Mouse (Mus musculus) left cerebral cortex, adult 11 months (tissue): ENCODE results near the gene Snx9.

Source experiments
- DNase-seq: peaks from one replicate; pipeline ENCODE4 v3.0.0; 2022; ENCODE audit warnings: low spot score

Snx9 gene

GRCm38 (mm10) chr17:5841128-5841942, at the start of gene Snx9:
Gene Snx9, plus strand, starts transcription at chr17:5841329.
- DNase-seq, result peak; percentile 23

DNA sequence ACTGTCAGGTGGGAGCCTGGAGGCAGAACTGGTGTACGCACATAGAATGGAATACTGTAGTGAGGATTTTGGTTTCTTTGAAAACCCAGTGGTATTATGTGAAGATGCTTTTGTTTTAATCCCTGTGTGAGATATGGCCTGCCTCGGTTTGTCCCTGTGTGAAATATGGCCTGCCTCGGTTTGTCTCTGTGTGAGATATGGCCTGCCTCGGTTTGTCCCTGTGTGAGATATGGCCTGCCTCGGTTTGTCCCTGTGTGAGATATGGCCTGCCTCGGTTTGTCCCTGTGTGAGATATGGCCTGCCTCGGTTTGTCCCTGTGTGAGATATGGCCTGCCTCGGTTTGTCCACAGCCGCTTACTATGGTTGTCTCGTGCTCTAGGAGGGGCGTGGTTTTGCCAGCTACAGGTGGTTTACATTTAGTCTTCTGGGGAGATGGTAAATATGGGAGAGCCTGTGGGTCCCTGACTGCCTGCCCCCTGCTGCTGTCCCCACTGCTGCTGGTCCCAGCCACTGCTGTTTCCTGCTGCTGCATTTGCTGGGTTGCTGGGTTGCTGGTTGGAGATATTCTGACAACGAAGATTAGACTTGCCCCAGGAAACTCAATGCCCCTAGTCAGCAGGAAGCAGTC, 48.9 kb upstream of the Snx9 start:
- no peak for DNase-seq

GRCm38 (mm10) chr17:5793593-5793992, 47.5 kb upstream of the Snx9 start:
- DNase-seq, result no peak

- no peak for DNase-seq
These were observed 46.9 kb upstream of the Snx9 start for GRCm38 (mm10) chr17:5794276-5794675.

DNA sequence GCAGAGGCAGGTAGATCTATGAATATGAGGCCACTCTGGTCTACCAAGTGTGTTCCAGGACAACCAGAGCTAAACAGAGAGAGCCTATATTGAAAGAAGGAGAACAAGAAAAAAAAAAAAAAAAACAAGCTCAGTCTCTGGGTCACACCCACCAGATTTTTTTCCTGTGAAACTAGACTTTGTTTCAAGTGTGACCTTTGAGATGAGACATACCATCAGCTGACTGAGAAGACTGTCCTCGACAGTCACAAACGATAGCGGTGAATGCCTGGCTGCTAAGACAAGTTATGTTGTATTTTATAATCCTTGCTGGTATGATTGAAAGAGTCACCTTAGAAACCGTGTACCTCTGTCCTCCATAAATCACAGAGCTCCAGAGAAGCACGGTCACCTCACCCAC, 45.8 kb upstream of the Snx9 start:
- DNase-seq, result no peak

DNA sequence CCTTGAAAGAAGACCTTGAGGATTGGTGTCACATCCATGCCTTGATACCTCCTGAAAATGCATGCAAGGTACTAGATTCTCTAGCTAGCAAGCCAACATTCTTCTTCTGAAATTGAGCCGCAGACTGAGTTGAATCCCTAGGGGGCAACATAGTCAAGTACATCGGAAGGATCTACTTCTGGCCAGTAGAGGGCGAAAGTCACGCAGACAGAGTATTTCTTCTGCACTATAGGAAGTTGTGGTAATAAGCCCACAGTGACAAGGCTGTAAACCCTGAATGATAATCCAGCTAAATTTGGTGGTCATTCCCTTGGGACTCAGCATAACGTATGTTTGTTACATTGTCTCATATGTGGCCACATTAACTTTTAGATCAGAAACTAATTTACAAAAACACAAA, 45.3 kb upstream of the Snx9 start:
- DNase-seq, result peak; percentile 80

DNA sequence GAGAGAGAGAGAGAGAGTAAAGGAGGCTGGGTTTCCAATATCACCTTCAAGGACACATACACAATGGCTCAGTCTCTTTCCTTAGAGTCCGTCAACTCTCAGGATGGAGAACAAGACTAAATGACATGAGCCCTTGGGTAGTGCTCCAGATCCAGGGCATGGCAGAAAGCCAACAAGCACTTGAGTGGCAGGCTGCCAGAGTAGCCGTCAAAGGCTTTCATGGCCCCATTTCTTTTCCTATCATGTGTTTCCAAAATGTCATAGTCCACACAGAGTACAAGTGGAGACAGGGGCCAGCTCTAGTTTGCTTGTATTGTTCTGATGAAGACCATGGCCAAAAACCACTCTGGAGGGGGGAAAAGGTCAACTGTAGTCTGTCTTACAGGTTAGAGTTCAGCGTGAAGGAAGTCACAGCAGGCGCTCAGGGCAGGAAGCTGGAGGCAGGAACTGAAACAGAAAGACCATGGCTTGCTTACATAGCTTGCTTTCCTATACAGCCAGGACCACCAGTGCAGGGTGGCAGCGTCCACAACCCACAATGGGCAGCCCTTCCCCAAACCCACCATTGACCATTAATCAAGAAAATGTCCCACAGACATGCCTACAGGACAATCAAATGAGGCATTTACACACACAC, 43.9 kb upstream of the Snx9 start:
- no peak for DNase-seq

GRCm38 (mm10) chr17:5798221-5798801, 42.8 kb upstream of the Snx9 start:
- no peak for DNase-seq

GRCm38 (mm10) chr17:5798900-5799299, 42.2 kb upstream of the Snx9 start:
- no peak for DNase-seq

DNA sequence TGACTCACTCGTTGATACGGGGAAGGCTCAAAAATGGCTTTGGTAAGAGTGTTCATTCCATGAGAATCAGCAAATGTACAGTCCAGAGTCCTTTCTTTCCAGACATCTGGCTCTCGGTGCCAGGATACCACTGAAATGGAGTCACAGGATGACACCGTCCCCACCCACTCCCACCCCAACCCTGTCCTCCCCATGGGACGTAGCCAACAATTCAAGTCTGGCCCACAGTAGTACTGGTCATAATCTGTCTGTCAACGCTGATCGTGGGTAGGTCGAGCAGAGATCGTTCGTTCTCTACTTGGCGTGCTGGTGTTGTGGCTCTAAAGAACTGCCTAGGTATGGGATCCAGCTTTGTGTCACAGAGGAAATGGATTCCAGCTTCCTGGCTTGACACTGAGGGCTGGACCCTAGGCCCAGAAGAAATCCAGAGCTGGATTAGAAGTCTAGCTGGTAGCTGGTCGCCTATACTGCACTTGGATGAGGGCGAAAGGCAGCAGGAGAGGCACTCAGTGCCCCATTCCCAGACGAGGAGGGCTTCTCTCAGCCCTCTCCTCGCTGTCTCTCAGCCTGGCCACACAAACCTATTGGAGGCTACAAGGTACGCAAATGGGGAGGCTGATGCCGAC, 41.6 kb upstream of the Snx9 start:
- DNase-seq, result no peak

DNA sequence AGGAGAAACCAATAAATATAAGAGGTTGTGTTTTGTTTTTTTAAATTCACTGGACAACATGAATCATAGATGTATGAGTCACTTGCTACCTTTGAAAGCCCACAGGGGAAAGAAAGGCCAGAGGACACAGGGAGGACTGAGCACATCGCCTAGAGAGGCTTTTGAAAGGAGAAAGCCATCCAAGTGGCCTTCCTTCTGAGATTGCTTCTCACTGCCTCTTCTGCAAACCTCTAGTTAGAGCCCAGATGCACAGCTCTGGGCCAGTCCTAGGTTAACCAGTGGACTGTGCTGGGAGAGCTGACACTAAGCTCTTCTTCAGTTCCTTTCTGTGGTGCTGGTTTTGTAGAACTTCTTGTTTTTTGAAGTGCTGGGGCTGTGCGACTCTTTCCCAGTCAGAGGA, 40.9 kb upstream of the Snx9 start:
- DNase-seq, result no peak

DNA sequence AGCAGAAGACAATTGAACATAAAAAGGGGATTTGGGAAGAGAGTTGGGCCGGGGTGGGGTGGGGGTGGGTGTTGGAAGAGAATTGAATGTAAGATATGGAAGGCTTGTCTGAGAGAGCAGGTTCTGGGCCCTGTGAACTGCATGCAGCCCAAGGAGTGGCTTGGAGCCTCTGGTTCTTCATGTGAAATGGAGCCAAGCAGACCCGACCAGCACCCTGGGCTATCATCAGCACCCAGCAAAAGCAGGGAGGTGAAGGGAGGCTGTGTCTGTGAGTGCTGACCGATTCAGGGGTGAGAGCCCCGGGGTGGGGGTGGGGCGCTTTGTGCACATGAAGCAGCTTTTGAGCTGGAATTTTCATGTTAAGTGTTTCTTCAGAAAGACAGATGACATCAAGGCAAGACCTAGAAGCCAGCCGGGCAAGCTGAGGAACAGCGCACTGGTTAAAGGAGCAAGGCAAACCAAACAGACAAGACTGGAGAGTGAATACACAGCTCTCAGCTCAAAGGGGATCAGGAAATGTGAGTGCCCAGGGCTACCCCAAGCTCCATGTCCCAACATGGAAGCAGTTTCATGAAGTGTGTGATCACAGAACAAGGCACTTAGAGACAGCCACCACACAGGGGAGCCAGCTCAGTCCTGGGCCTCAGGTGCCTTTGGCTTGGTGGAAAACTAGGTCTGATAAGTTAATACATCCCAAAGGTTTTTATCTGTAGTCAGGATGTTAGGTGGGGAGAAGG, 40.1 kb upstream of the Snx9 start:
- DNase-seq, result no peak

DNA sequence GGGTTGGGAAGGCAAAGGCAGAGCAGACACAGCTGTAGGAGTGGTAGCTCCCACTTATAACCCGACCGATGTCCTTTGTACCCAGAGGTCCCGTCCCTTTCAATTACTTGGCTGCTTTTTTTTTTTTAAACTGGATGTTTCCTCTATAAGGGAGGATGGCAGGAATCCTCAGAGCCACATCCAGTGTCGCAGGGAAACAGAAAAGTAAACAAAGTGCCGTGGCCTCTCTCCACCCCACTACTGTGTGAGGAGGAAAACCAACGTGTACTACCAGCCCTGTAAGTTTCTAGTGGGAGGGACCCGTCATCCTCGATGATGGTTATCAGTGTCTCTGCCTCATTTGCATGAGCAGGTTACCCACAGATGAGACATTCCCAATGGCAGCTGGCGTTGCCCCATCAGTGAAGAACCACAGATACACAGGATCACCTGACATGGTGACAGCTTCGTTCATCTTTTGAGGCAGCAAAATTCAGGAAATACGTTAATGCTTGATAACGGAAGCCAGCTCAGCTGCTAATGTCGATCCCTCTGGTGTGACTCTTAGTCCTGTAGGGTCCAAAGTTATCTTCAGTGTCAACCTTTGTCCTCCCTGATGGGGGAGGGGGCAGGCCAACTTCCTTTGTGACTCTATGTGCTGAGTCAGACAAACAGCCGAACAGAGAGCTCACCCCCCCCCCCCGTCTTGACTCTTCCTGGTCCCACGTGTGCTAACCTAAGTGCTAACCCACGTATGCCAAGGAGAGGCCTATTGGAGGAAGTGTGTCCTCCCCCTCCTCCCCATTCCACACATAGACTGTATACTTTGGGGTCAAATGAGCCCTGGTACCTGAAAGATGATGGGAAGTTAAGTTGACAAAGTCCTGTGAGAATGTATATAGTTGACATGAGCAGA, 39.1 kb upstream of the Snx9 start:
- no peak for DNase-seq

DNA sequence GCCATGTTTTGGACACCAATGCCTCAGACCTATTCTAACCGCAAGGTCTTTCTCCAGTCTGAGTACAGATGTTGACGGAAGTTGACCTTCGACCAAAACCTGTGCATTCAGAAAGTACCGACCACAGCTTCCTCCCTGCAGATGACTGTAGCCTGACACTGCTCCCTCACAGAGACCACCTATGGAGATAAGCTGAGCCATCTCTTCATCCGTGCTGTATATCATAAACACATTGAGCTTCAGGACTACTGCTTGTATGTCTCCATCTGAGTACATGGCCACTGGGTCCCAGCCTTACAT, 38.5 kb upstream of the Snx9 start:
- DNase-seq, result no peak

- DNase-seq, result no peak
These were observed 37.7 kb upstream of the Snx9 start for GRCm38 (mm10) chr17:5803229-5804012.

DNA sequence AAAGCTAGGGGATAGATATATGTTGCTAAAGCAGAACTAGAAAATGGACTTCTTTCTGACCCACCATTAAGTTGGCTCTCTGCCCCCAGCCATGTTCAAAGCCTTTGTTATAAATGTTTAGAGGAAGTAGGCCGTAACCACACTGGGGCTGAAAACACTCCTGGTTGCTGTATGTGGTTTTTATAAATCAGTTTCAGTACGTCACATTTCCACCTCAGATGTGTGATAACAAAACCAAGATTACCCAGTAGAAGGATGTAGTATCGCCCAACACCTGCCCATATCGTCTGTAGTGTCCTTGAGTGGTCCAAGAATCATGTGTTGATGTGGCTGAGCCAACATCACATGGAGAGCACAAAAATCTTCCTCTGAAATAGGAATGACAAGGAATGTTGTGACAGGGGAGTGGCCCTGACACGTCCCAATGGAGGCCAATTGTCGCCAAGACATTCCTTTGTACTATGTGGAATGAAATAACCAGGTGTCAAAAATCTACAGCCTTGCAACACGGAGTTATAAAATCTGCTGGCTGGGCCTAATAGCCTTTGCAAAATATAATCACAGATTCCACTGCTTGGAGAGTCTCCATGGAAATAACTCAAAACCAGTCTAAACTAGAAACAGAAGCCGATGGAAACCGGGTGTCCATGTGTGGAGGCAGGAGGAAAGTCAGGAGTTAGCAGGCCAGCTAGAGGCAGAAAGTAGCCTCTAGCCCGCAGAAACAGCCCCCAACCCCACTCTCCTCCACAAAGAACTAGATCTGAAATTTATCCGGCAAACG, 36.6 kb upstream of the Snx9 start:
- no peak for DNase-seq

DNA sequence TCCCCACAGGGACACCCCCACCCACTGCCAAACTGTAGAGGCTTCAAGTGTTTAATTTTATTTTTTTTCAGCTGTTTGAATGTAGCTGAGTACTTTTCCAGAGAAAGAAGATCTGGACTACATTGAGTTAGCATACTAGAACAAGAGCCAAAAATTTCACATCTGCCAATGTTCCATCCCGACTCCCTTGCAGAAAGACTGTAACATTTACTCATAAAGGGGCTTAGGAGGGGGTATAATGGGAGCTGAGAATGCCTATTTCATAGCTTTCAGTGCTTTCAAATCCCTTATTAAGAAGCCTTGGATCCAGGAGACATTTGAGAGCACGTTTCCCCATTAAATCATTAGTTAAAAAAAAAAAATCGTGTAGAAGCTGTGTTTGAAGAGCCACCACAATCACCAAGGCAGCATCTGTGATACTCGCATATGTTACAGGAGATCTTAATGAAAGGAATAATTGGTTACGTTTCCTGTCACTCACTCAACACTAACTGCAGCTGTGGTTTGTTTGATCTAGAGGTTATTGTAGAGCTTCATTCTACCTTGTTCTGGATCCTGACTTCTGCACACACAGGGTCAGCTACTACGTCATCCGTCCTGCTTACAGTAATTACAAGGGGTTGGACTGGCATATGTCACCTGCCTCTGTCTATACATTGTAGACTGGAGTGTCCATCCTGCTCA, 35.8 kb upstream of the Snx9 start:
- no peak for DNase-seq

DNA sequence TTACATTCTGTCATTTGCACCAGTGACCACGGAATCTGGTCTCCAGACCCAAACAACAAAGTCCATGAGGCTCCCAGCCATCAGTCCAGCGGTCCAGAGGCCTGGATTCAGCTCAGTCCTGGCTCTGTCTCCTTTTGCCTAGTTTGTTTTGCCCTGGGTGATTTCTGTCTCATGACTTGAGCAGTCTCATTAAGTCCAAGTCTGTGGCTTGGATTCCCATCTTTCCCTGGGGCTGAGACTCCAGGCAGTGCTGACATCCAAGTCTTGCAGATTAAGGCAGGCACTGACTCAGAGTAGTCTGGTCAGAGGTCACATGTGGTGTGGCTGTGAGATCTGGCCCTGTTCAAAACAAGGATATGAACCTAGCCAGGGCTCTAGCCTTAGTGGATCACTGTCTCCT, 35.2 kb upstream of the Snx9 start:
- DNase-seq, result no peak

GRCm38 (mm10) chr17:5806823-5807222, 34.3 kb upstream of the Snx9 start:
- no peak for DNase-seq
